Mouse (Mus musculus) cerebellum, adult 11 months (tissue): ENCODE measurements at regions not wholly inside any gene's neighbourhood (a gene's known extent, or its start where the extent isn't known, plus 50 kb on each side); places are given as distances from the start of the nearest gene placed in this dataset.

Experiments
- DNase-seq: peaks from one replicate; pipeline ENCODE4 v3.0.0; 2022

DNA sequence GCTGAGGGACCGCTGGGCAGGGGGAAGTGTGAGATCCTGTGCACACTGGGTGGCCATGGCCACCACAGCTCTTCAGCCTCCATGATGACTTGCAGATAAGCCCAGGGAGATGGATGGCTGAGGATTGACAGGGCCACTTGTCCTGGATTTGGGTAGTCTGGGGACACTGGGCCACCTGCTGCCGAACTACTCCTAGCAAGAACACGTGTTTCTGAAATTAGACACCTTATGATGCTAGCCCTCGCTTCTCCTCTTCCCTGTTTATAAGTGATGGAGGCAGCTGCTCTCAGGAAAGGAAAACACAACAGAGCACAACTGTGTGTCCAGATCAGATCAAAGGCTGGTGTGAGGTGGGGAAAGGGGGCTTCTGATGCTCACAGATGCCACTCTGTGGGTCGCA is 64.9 kb upstream of the Tpm1 start:
- DNase-seq, result no peak

DNA sequence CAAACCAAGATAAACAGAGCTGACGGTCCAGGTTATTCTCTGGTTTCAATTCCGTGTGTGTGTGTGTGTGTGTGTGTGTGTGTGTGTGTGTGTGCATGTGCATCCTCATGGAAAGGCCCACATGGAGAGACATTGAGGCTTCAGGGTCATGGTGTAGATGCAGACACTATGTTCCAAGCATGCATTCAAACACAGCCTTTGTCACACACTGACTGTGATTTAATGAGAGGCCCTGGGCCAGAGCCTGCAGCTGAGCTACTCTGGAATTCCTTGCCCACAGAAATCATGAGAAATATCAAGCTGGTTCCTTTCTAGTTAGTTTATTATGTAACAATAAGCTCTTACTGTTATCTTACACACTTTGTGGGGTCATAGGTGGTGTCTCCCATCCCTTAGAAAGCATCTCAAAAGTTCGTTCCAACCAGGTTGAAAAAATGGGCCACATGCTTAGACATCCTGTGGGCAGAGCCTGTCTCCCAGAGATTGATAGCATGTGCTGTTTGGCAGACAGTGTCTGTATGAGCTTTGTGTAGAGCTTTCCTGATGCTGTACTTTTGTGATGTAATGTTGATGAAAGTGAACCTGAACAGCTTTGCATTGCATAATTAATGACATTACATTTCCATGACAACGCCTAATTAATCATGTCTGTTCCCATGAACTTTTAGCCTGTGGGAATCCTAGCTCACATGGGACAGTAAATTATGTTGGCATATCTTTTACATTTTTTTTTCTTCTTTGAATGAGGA is 62.8 kb upstream of the Tpm1 start:
- DNase-seq, result no peak

DNA sequence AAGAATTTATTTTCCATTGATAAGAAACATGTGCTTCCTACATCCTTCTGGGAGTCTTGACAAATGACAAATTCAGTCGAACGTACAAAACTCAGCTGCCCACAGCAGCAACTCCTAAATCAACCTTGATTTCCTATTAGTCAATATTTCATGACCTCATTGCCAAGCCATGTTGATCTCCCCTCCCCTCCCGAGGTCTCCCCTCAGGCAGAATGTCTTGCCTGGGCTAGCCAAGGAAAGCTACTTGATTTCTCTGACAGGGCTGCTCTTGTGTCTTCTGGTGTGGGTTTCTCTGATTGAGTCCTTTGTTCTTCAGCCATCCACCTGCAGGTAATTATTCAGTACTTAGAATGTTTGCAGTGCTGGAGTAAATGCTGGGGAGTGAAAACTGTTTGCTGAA is 58.7 kb upstream of the Tpm1 start:
- DNase-seq, result no peak

DNA sequence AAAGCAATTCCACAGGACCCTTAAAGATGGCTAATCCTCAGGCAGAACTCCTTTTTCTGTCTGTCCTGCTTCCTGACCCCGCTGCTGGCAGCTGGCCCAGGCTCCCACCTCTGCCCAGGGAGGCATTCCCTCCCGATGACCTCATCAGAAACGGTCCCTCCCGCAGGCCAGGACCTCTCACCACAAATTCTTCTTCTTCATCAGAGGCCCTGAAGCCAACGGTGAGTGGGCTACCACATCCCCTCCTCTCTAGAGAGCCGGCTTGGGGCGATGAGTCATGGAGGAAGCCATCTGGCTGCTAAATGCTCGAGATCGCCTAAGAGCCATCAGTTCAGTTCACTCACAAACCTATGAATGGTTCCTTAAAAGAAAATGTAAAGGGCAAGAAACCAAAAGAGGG is 56.7 kb upstream of the Tpm1 start:
- no peak for DNase-seq

DNA sequence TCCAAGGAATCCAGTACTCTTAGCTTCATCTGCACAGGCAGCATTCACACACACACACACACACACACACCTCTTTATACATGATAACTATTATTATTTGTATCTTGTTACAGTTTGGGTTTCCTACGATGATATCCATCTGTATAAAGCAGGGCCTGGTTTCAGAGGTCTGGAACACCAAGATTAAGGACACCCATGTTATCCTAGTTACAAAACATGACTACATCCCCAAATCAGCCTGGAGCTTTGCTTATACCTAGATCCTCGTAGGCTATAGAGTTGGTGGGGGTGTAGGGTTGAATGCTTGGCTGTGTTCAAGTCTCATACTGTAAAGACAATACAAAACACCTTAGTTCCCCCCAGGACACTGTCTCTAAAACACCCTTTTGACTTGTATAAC is 56.0 kb upstream of the Tpm1 start:
- DNase-seq, result no peak

DNA sequence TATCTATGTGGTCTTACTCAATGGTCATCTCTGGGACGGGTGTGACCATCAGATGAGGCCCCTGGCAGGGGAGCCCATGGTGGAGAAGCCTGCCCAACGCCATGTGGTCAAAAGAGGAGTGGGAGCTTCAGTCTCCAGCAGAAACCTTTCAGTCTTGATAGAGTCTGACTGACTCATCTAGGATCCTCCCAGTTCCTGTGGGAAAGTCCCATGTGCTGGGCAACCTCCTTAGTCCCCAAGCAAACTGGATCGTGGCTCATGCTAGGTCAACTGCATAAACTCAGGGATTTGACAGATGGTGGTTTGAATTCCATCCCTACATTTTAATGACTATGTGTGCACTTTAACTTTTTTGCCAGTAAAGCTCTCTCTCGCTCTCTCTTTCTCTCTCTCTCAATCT is 55.4 kb upstream of the Tpm1 start:
- no peak for DNase-seq

DNA sequence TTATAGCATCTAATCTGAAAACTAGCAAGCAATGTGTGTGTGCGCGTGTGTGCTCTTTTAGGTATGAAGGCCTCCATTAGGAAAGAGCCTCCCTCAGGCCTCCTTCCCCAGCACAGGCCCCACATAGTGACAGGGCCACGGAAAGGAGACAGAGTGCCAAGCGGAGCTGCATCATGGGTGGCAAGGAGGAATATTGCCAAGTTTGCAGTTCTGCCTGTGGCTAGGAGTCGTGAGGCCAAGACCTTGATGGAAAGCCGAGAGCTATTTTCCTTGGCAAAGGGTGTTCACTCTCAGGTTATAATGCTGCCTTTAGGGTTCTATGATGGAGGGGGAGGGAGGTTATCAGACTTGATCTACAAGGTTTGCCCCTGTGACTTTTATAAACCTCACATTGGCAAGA is 53.4 kb upstream of the Tpm1 start:
- DNase-seq, result no peak

DNA sequence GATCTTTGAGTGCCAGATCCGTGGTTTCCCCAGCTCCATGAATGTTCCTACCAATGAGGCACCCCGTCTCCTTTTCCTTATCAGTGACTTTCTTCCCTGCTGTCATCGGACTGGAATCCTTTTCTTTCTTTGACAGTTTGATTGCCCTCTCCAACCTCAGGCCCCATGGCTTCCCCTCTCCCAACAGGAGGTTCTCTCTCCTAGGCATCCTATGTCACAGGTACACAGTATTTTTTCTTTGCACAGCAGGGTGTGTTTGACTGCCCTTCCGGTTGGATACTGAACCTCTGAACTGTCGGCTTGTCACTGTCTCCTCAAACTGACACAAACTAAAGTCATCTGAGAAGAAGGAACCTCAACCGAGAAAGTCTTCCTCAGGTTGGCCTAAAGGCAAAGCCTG is 50.3 kb upstream of the Tpm1 start:
- DNase-seq, result no peak
